Mouse (Mus musculus) Patski (cell line): ENCODE data around the gene Mob3c. TPM values are rescaled to one million over a fixed set of nuclear protein-coding genes. Genes with fewer than 3 reads are reported as not detected.

Experiments used
- ATAC-seq: fragments of 100-300 bp; one replicate; pipeline ENCODE4 v1.8.0; 2021
- CTCF ChIA-PET: fragments of 350-600 bp; sonication (Branson Sonifier 250); formaldehyde crosslinking; loops from one replicate; lab custom pipeline; 2022; ENCODE audit warnings: inconsistent platforms; lab: Charles Lee
- POLR2A ChIA-PET: fragments of 350-600 bp; sonication (Branson Sonifier 250); formaldehyde crosslinking; loops from one replicate; lab custom pipeline; 2022; ENCODE audit warnings: antibody characterized with exemption, inconsistent platforms; lab: Charles Lee
- DNase-seq: peaks from one replicate; pipeline ENCODE4 v3.0.0-alpha.2; 2011; ENCODE audit warnings: low read depth, low spot score
- H3K27me3 ChIP-seq: fragments of 371-371 bp; one replicate; pipeline ENCODE4 v1.5.1; 2021
- CTCF ChIP-seq: fragments of 100-300 bp; IDR thresholded peaks from one replicate; pipeline ENCODE4 v1.5.1; 2021
- in situ Hi-C: fragments of 300-500 bp; cut with MboI; formaldehyde crosslinking; loops from 3 replicates; pipeline ENCODE4 v1.11.1; 2018; ENCODE audit warnings: low pct_unique_long_range_greater_than_20kb, mixed read lengths
- polyA plus RNA-seq: library from polyadenylated mRNA; unstranded; gene quantifications from one replicate; pipeline ENCODE4 v1.2.3, GENCODE M21; 2021

Gene Mob3c
- polyA plus RNA-seq, 1 experiment from 2014 or later, result 4.9 TPM

GRCm38 (mm10) chr4:115812326-115812725 lies 15.6 kb upstream of the Mob3c start:
- ChIA-PET CTCF (no interaction called here), POLR2A (no interaction called here)
- TF ChIP-seq CTCF, result no peak
- no peak for DNase-seq
- no peak for ATAC-seq
- in situ Hi-C loops, result no loop called here
- H3K27me3 ChIP-seq, result no peaks in the 10 kb centered on the region

GRCm38 (mm10) chr4:115815606-115816005 lies 12.3 kb upstream of the Mob3c start:
- no peaks in the 10 kb centered on the region for H3K27me3 ChIP-seq
- DNase-seq (no peak), ATAC-seq (no peak)
- TF ChIP-seq CTCF, result no peak
- in situ Hi-C loops, result no loop called here
- ChIA-PET CTCF (interaction anchor here (0.7 kb wide), 1 partner anchor 32 kb away, joined by 3 read pairs; no protein-coding TSS in a partner anchor), POLR2A (no interaction called here)

GRCm38 (mm10) chr4:115820199-115820598 lies 7.7 kb upstream of the Mob3c start:
- ChIA-PET CTCF (no interaction called here), POLR2A (no interaction called here)
- in situ Hi-C loops, result no loop called here
- H3K27me3 ChIP-seq, result no peaks in the 10 kb centered on the region
- DNase-seq, result no peak
- no peak for TF ChIP-seq CTCF
- no peak for ATAC-seq

- ChIA-PET CTCF (no interaction called here), POLR2A (no interaction called here)
- no peaks in the 10 kb centered on the region for H3K27me3 ChIP-seq
- in situ Hi-C loops, result no loop called here
- no peak for TF ChIP-seq CTCF
- DNase-seq, result no peak
- no peak for ATAC-seq
These were observed 6.9 kb upstream of the Mob3c start for GRCm38 (mm10) chr4:115820944-115821343.

GRCm38 (mm10) chr4:115821431-115821830 lies 6.5 kb upstream of the Mob3c start:
- H3K27me3 ChIP-seq, result no peaks in the 10 kb centered on the region
- DNase-seq (no peak), ATAC-seq (no peak)
- in situ Hi-C loops, result no loop called here
- CTCF ChIA-PET, result no interaction called here
- POLR2A ChIA-PET, result no interaction called here
- no peak for TF ChIP-seq CTCF

- CTCF ChIA-PET, result no interaction called here
- in situ Hi-C loops, result no loop called here
- no peak for ATAC-seq
- no peak for TF ChIP-seq CTCF
- no peaks in the 10 kb centered on the region for H3K27me3 ChIP-seq
- no peak for DNase-seq
- POLR2A ChIA-PET, result no interaction called here
These were observed 6.0 kb upstream of the Mob3c start for GRCm38 (mm10) chr4:115821928-115822327.

- H3K27me3 ChIP-seq, result no peaks in the 10 kb centered on the region
- TF ChIP-seq CTCF, result no peak
- ChIA-PET POLR2A (no interaction called here), CTCF (no interaction called here)
- in situ Hi-C loops, result no loop called here
- ATAC-seq, result no peak
- DNase-seq, result no peak
These were observed 3.7 kb upstream of the Mob3c start for GRCm38 (mm10) chr4:115824178-115824577.

- in situ Hi-C loops, result no loop called here
- no peak for TF ChIP-seq CTCF
- no peaks in the 10 kb centered on the region for H3K27me3 ChIP-seq
- ATAC-seq, result no peak
- ChIA-PET POLR2A (no interaction called here), CTCF (no interaction called here)
- DNase-seq, result no peak
These were observed 2.6 kb upstream of the Mob3c start for GRCm38 (mm10) chr4:115825271-115825670.

- no peaks in the 10 kb centered on the region for H3K27me3 ChIP-seq
- DNase-seq (no peak), ATAC-seq (no peak)
- ChIA-PET POLR2A (interaction anchor here (2.2 kb wide), 1 partner anchor 42 kb away, joined by 11 read pairs; the partner anchor contains the start of gene Atpaf1), CTCF (interaction anchor here (0.9 kb wide), 1 partner anchor 13 kb away, joined by 3 read pairs; no protein-coding TSS in a partner anchor)
- TF ChIP-seq CTCF, result no peak
- in situ Hi-C loops, result no loop called here
These were observed 826 bp upstream of the Mob3c start for GRCm38 (mm10) chr4:115827066-115827465.

- in situ Hi-C loops, result no loop called here
- DNase-seq (no peak), ATAC-seq (no peak)
- CTCF ChIA-PET, result interaction anchor here (0.9 kb wide), 1 partner anchor 13 kb away, joined by 3 read pairs; no protein-coding TSS in a partner anchor
- no peak for TF ChIP-seq CTCF
- POLR2A ChIA-PET, result interaction anchor here (2.2 to 2.4 kb wide), 2 partner anchors 12 to 43 kb away, joined by 9 to 11 read pairs; partner anchors contain the start of genes Atpaf1 and Mknk1
- H3K27me3 ChIP-seq, result no peaks in the 10 kb centered on the region
These were observed 381 bp upstream of the Mob3c start for GRCm38 (mm10) chr4:115827535-115827887.

GRCm38 (mm10) chr4:115828572-115828902 lies 645 bp downstream of the Mob3c start:
- in situ Hi-C loops, result no loop called here
- ChIA-PET POLR2A (interaction anchor here (2.2 to 2.4 kb wide), 2 partner anchors 11 to 44 kb away, joined by 9 to 11 read pairs; partner anchors contain the start of genes Atpaf1 and Mknk1), CTCF (interaction anchor here (2.5 kb wide), 1 partner anchor 11 kb away, joined by 7 read pairs; the partner anchor contains the start of gene Mknk1)
- ATAC-seq, result no peak
- H3K27me3 ChIP-seq, result no peaks in the 10 kb centered on the region
- DNase-seq, result no peak
- no peak for TF ChIP-seq CTCF

- no peak for ATAC-seq
- TF ChIP-seq CTCF, result no peak
- ChIA-PET POLR2A (no interaction called here), CTCF (interaction anchor here (2.5 kb wide), 1 partner anchor 9 kb away, joined by 7 read pairs; the partner anchor contains the start of gene Mknk1)
- DNase-seq, result no peak
- in situ Hi-C loops, result no loop called here
- no peaks in the 10 kb centered on the region for H3K27me3 ChIP-seq
These were observed 2.6 kb downstream of the Mob3c start for GRCm38 (mm10) chr4:115830491-115830890.
